Mouse (Mus musculus): ENCODE data around the gene Phykpl. TPM values are rescaled to one million over a fixed set of nuclear protein-coding genes. Genes with fewer than 3 reads are reported as not detected.

The Phykpl gene
- total and polyA plus RNA-seq, 2 experiments = 12.7 to 23.7 TPM

DNA sequence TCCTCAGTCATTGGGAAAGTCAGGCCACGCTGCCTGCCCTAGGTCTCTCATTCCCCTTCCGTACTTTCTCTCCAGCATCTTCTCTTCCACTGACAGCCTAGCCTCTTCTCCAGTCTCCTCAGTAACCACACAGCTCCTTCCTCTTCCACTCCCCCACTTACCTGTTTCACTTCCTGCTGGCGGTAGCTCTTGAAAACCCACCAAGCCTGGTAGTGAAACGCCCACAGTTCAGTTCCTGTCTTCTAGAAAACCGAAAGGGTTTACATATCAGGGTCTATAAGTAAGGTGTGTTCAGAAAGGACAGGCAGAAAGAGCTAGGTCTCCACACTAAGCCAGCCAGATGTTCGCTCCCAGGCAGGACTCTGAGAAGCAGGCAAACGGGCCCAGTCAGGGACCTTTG, 7.0 kb upstream of the Phykpl start:
- no peak for DNase-seq (ENCODE audit: extremely low read depth, low read depth, low spot score)
- TF ChIP-seq CTCF (IDR thresholded peaks at IDR 0.05; ENCODE audit: low read depth, low read length) = no peak
- no peak for TF ChIP-seq POLR2A (IDR thresholded peaks at IDR 0.05; ENCODE audit: extremely low read depth, insufficient read depth, low read length)
- Histone ChIP-seq H3K9ac (ENCODE audit: low read depth, low read length) (no peak overlapping the region), H3K4me1 (ENCODE audit: control insufficient read depth, insufficient read depth, low read length) (no peaks in the 10 kb centered on the region), H3K36me3 (ENCODE audit: control insufficient read depth, insufficient read depth, low read length) (no peaks in the 10 kb centered on the region), H3K27ac (replicated peaks; ENCODE audit: insufficient read depth, low read depth, low read length) (no peak overlapping the region), H3K79me2 (ENCODE audit: control insufficient read depth, insufficient read depth, low read length) (no peaks in the 10 kb centered on the region), H3K27me3 (ENCODE audit: control insufficient read depth, insufficient read depth, low read length) (no peaks in the 10 kb centered on the region), H3K4me3 (ENCODE audit: insufficient read depth, low read depth, low read length) (no peak overlapping the region)
- WGBS = 90% methylated on average over 7 of the region's 7 CpGs

DNA sequence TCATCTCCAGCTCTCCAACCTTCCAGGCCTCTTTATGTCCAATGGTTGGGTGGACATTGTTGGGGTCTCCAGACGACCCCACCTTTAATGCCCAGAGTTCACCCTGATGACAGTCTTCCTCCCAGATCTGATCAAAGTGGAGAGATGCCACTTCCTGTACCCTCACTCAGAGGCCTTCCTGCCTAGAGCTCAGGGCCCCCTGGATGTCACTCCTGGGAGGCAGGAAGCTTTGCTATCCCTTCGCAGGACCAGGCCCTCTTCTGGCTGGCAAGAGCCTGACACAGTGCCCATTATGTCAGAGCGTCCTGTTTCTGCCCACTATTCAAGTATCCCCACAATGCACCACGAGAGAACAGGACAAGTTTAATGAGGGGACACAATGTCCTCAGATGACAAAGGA, 5.5 kb upstream of the Phykpl start:
- Histone ChIP-seq H3K27ac (replicated peaks; ENCODE audit: insufficient read depth, low read depth, low read length) (no peak overlapping the region), H3K4me3 (ENCODE audit: insufficient read depth, low read depth, low read length) (no peak overlapping the region), H3K9ac (ENCODE audit: low read depth, low read length) (no peak overlapping the region), H3K79me2 (ENCODE audit: control insufficient read depth, insufficient read depth, low read length) (no peaks in the 10 kb centered on the region), H3K27me3 (ENCODE audit: control insufficient read depth, insufficient read depth, low read length) (no peaks in the 10 kb centered on the region), H3K4me1 (ENCODE audit: control insufficient read depth, insufficient read depth, low read length) (no peaks in the 10 kb centered on the region; the same call in 1 of the 2 replicates), H3K36me3 (ENCODE audit: control insufficient read depth, insufficient read depth, low read length) (no peaks in the 10 kb centered on the region)
- no peak for TF ChIP-seq CTCF (IDR thresholded peaks at IDR 0.05; ENCODE audit: low read depth, low read length)
- no peak for TF ChIP-seq POLR2A (IDR thresholded peaks at IDR 0.05; ENCODE audit: extremely low read depth, insufficient read depth, low read length)
- WGBS = 71% methylated on average over 4 of the region's 4 CpGs
- DNase-seq (ENCODE audit: extremely low read depth, low read depth, low spot score) = no peak

DNA sequence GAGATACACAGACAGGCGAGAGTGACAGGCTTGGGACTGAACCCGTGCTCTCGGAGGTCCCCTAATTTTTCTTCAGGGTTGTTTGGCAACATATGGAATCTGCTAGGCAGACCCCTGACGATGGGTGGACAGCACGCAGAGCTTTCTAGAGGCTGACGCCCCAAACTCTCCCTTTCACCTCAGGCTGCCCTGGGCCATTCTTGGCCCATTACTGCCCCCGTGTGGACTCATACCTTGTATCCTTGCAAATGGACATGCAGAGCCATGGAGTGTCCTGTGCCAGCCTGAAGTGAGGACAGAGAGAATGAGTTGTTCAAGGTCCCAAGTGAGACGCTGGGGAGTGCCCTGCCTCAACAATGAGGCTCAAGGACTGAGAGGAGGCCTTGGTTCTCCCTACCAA, 1.8 kb upstream of the Phykpl start:
- Histone ChIP-seq H3K9ac (ENCODE audit: low read depth, low read length) (no peak overlapping the region), H3K27me3 (ENCODE audit: control insufficient read depth, insufficient read depth, low read length) (no peaks in the 10 kb centered on the region), H3K79me2 (ENCODE audit: control insufficient read depth, insufficient read depth, low read length) (peaks cover 4% of the 10 kb centered on the region; the same call in 1 of the 2 replicates), H3K4me3 (ENCODE audit: insufficient read depth, low read depth, low read length) (no peak overlapping the region), H3K36me3 (ENCODE audit: control insufficient read depth, insufficient read depth, low read length) (no peaks in the 10 kb centered on the region), H3K4me1 (ENCODE audit: control insufficient read depth, insufficient read depth, low read length) (peaks cover 9% of the 10 kb centered on the region), H3K27ac (replicated peaks; ENCODE audit: insufficient read depth, low read depth, low read length) (no peak overlapping the region)
- TF ChIP-seq CTCF (IDR thresholded peaks at IDR 0.05; ENCODE audit: low read depth, low read length) (peak; percentile 83), POLR2A (IDR thresholded peaks at IDR 0.05; ENCODE audit: extremely low read depth, insufficient read depth, low read length) (no peak)
- DNase-seq (ENCODE audit: extremely low read depth, low read depth, low spot score) = peak; percentile 60
- WGBS = 39% methylated on average over 8 of the region's 8 CpGs

DNA sequence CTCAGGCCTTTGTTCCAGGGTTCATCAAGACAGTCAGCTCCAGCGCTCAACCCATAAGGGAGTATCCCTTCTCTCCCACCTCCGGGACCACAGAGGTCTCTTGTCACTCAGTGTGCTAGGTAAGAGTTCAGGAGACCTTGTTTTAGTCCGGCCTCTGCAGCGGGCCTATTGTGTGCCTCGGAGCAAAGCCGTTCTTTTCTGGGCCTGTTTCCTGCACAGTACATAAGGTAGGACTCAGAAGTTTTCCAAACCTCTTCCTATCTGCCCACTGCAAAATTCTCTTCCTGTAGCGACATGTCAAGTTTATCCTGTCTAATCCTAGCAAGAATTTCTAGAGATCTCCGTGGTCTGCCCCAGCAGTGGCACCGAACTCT, 513 bp upstream of the Phykpl start:
- Histone ChIP-seq H3K9ac (ENCODE audit: low read depth, low read length) (peak overlapping the region; percentile 69), H3K4me3 (ENCODE audit: insufficient read depth, low read depth, low read length) (peak overlapping the region; percentile 57), H3K79me2 (ENCODE audit: control insufficient read depth, insufficient read depth, low read length) (peaks cover 4% of the 10 kb centered on the region; the same call in 1 of the 2 replicates), H3K27me3 (ENCODE audit: control insufficient read depth, insufficient read depth, low read length) (no peaks in the 10 kb centered on the region), H3K36me3 (ENCODE audit: control insufficient read depth, insufficient read depth, low read length) (peaks cover 3% of the 10 kb centered on the region; the same call in 1 of the 2 replicates), H3K27ac (replicated peaks; ENCODE audit: insufficient read depth, low read depth, low read length) (peak overlapping the region; percentile 75), H3K4me1 (ENCODE audit: control insufficient read depth, insufficient read depth, low read length) (peaks cover 9% of the 10 kb centered on the region)
- peak; percentile 36 for DNase-seq (ENCODE audit: extremely low read depth, low read depth, low spot score)
- WGBS = 16% methylated on average over 9 of the region's 9 CpGs
- TF ChIP-seq CTCF (IDR thresholded peaks at IDR 0.05; ENCODE audit: low read depth, low read length) (no peak), POLR2A (IDR thresholded peaks at IDR 0.05; ENCODE audit: extremely low read depth, insufficient read depth, low read length) (no peak)

DNA sequence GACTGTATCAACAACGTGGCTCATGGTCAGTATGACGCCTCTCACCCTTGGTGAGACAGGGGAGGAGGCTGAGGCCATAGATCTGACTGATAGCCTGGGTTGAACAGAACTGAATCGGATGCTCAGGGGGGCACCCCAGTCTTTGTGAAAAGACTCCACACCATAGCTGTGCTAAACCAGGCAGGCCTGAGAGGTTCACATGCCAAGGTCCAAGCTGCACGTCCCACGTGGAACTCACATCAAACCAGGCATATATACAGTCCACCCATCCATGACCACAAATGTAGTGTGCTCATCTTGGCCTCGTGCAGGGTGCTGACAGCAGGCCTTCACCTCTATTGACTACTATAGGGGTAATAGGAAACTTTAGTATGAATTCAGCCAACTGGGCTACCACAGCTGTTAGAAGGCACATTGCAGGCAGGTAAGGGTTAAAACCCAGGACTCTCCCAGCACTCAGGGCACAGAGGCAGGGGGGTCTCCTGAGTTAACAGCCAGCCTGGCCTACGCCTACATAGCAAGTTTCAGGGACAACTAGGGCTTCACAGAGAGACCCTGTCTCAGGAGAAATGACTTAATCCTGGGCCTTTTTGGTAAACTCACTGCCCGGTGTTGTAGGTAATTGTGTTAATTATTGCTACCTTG, 1.2 kb downstream of the Phykpl start:
- WGBS = 39% methylated on average over 8 of the region's 8 CpGs

DNA sequence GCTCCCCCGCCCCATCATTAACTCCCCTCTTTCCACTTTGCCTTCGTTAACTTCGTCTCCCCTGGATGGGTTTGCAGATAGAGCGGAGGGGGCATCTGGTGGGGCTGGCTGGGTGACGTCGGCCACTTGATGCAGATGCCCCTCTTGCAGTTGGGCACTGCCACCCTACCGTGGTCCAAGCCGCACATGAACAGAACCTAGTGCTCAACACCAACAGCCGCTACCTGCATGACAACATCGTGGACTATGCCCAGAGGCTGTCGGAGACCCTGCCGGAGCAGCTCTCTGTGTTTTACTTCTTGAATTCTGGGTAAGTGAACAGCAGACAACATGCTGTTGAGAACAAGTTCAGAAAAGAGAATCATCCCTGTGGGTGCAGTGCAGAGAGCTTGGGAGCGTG, 1.9 kb downstream of the Phykpl start:
- Histone ChIP-seq H3K4me3 (ENCODE audit: insufficient read depth, low read depth, low read length) (no peak overlapping the region), H3K79me2 (ENCODE audit: control insufficient read depth, insufficient read depth, low read length) (peaks cover 4% of the 10 kb centered on the region; the same call in 1 of the 2 replicates), H3K4me1 (ENCODE audit: control insufficient read depth, insufficient read depth, low read length) (peaks cover 9% of the 10 kb centered on the region), H3K36me3 (ENCODE audit: control insufficient read depth, insufficient read depth, low read length) (peaks cover 6% of the 10 kb centered on the region; the same call in 1 of the 2 replicates), H3K9ac (ENCODE audit: low read depth, low read length) (no peak overlapping the region), H3K27ac (replicated peaks; ENCODE audit: insufficient read depth, low read depth, low read length) (no peak overlapping the region), H3K27me3 (ENCODE audit: control insufficient read depth, insufficient read depth, low read length) (no peaks in the 10 kb centered on the region)
- no peak for DNase-seq (ENCODE audit: extremely low read depth, low read depth, low spot score)
- TF ChIP-seq POLR2A (IDR thresholded peaks at IDR 0.05; ENCODE audit: extremely low read depth, insufficient read depth, low read length) = no peak
- TF ChIP-seq CTCF (IDR thresholded peaks at IDR 0.05; ENCODE audit: low read depth, low read length) = no peak
- WGBS = 72% methylated on average over 13 of the region's 13 CpGs

More for the DNA sequence above, 1.2 kb downstream of the Phykpl start:
- no peak overlapping the region for H3K4me3 ChIP-seq (ENCODE audit: insufficient read depth, low read depth, low read length)
- H3K79me2 ChIP-seq (ENCODE audit: control insufficient read depth, insufficient read depth, low read length) = peaks cover 4% of the 10 kb centered on the region; the same call in 1 of the 2 replicates
- H3K27ac ChIP-seq (replicated peaks; ENCODE audit: insufficient read depth, low read depth, low read length) = no peak overlapping the region
- peak overlapping the region; percentile 86 for H3K9ac ChIP-seq (ENCODE audit: low read depth, low read length)
- peaks cover 4% of the 10 kb centered on the region; the same call in 1 of the 2 replicates for H3K36me3 ChIP-seq (ENCODE audit: control insufficient read depth, insufficient read depth, low read length)
- TF ChIP-seq CTCF (IDR thresholded peaks at IDR 0.05; ENCODE audit: low read depth, low read length) (no peak), POLR2A (IDR thresholded peaks at IDR 0.05; ENCODE audit: extremely low read depth, insufficient read depth, low read length) (no peak)
- peaks cover 9% of the 10 kb centered on the region for H3K4me1 ChIP-seq (ENCODE audit: control insufficient read depth, insufficient read depth, low read length)
- DNase-seq (ENCODE audit: extremely low read depth, low read depth, low spot score) = no peak
- H3K27me3 ChIP-seq (ENCODE audit: control insufficient read depth, insufficient read depth, low read length) = no peaks in the 10 kb centered on the region
